Mouse (Mus musculus) embryonic fibroblast, embryonic 13.5 days (primary cell): ENCODE measurements around the gene Chd9.

Source experiments
- CTCF ChIP-seq: IDR thresholded peaks from 2 replicates; pipeline ENCODE4 v1.5.1; 2011; ENCODE audit warnings: mild to moderate bottlenecking, control low read depth, low read length, moderate library complexity, borderline replicate concordance; ENCODE audit not compliant: insufficient read depth
- POLR2A ChIP-seq: IDR thresholded peaks from 2 replicates; pipeline ENCODE4 v1.6.1; 2011; ENCODE audit warnings: low read depth, mild to moderate bottlenecking, control low read depth, low read length, moderate library complexity

DNA sequence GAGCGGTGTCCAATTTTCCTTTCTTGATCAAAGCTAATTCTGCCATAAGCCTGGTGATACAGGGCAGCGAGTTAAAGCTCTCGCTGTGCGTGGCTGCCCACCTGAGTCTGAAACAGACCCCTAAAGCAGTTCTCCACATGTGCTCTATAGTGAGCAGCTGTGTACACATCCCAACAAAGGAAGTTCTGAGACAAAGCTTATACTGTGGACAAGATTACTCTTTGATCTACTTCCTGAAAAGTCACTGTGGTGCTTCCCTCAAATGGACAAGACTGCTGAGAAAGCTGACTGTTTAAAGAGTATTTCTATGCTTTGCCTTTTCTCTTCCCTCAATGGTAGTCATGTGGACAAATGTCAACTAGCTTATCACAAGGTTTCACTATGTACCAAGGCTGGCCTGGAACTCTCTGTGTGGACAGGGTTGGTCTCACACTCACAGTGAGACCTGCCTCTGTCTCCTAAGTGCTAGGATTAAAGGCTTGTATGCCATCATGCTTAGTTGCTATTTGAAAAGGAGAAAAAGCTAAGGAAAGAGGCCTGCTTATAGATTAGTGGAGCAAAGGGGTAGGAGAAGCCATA lies 110.3 kb downstream of the Chd9 start:
- TF ChIP-seq POLR2A (no peak), CTCF (no peak)
